Mouse (Mus musculus) forebrain, embryonic 13.5 days (tissue): ENCODE measurements around the gene Leo1. TPM values are rescaled to one million over a fixed set of nuclear protein-coding genes. Genes with fewer than 3 reads are reported as not detected.

Source experiments
- ATAC-seq: fragments of 200-750 bp; cut with Nextera tagmentation; 2 replicates; pipeline ENCODE4 v1.8.0; 2017
- H3K27ac ChIP-seq: fragments of 300-500 bp; sonication (generic); 2 replicates; pipeline ENCODE4 v1.5.1; 2015; ENCODE audit warnings: inconsistent platforms, mild to moderate bottlenecking, moderate library complexity
- H3K27me3 ChIP-seq: fragments of 300-500 bp; sonication (generic); 2 replicates; pipeline ENCODE4 v1.6.1; 2015; ENCODE audit warnings: mild to moderate bottlenecking, inconsistent platforms
- H3K36me3 ChIP-seq: fragments of 300-500 bp; sonication (generic); 2 replicates; pipeline ENCODE4 v1.6.1; 2015; ENCODE audit warnings: mild to moderate bottlenecking, inconsistent platforms; ENCODE audit not compliant: poor library complexity, severe bottlenecking
- H3K4me1 ChIP-seq: fragments of 300-500 bp; sonication (generic); 2 replicates; pipeline ENCODE4 v1.6.1; 2015; ENCODE audit warnings: inconsistent platforms
- H3K4me2 ChIP-seq: fragments of 300-500 bp; sonication (generic); 2 replicates; pipeline ENCODE4 v1.6.1; 2015; ENCODE audit warnings: inconsistent platforms, mild to moderate bottlenecking, moderate library complexity
- H3K4me3 ChIP-seq: fragments of 300-500 bp; sonication (generic); 2 replicates; pipeline ENCODE4 v1.5.1; 2015; ENCODE audit warnings: mild to moderate bottlenecking, inconsistent platforms
- H3K9ac ChIP-seq: fragments of 300-500 bp; sonication (generic); 2 replicates; pipeline ENCODE4 v1.6.1; 2015; ENCODE audit warnings: mild to moderate bottlenecking, inconsistent platforms
- H3K9me3 ChIP-seq: fragments of 300-500 bp; sonication (generic); replicated peaks from 2 replicates; pipeline ENCODE4 v1.6.1; 2016; ENCODE audit warnings: inconsistent platforms
- WGBS: fragments of 180-500 bp; shearing (Covaris S2); methylation state at CpG from one replicate; pipeline ENCODE4 v1.1.7; 2015; 5-methylcytosine and 5-hydroxymethylcytosine counted together
- polyA plus RNA-seq: library from polyadenylated mRNA; unstranded; fragments of >200 nt; fragmentation: Nextera tagmentation; extraction: Ambion mirVana; gene quantifications from 2 replicates; pipeline ENCODE4 v1.2.1, GENCODE M21; 2015

Leo1 gene
- polyA plus RNA-seq, 1 experiment from 2014 or later = 44.2 TPM

GRCm38 (mm10) chr9:75409852-75410378, 31.4 kb upstream of the Leo1 start, which contains the start of gene Mapk6:
Mapk6 (minus strand) TSS chr9:75410005.
- WGBS = under 1% methylated on average over 41 of the region's 58 CpGs
- Histone ChIP-seq H3K27ac (peak within 1 kb of the TSS; percentile 97), H3K9ac (peak within 1 kb of the TSS; percentile 96), H3K4me3 (peak within 1 kb of the TSS; percentile 97), H3K4me1 (peaks cover 41% of the 10 kb centered on the region), H3K36me3 (no peaks in the 10 kb centered on the region), H3K9me3 (no peaks in the 10 kb centered on the region), H3K27me3 (no peaks in the 10 kb centered on the region), H3K4me2 (peak within 1 kb of the TSS; percentile 73)
- ATAC-seq = peak; percentile 93

- WGBS = 74% methylated on average over 6 of the region's 6 CpGs
- Histone ChIP-seq H3K36me3 (no peaks in the 10 kb centered on the region), H3K9me3 (no peaks in the 10 kb centered on the region), H3K4me1 (peaks cover 33% of the 10 kb centered on the region), H3K27ac (peak overlapping the region; percentile 97; the same call in 1 of the 2 replicates), H3K4me2 (no peak overlapping the region), H3K9ac (0 out of 2 replicates have a peak overlapping the region, but pooled peaks have one; percentile 96), H3K27me3 (no peaks in the 10 kb centered on the region), H3K4me3 (peak overlapping the region; percentile 97; the same call in 1 of the 2 replicates)
- no peak for ATAC-seq
These were observed 30.3 kb upstream of the Leo1 start for GRCm38 (mm10) chr9:75410868-75411487.

GRCm38 (mm10) chr9:75411584-75411983, 29.7 kb upstream of the Leo1 start:
- no peak for ATAC-seq
- Histone ChIP-seq H3K9me3 (no peaks in the 10 kb centered on the region), H3K4me3 (no peak overlapping the region), H3K36me3 (no peaks in the 10 kb centered on the region), H3K4me2 (no peak overlapping the region), H3K27me3 (no peaks in the 10 kb centered on the region), H3K27ac (no peak overlapping the region), H3K4me1 (peaks cover 26% of the 10 kb centered on the region), H3K9ac (no peak overlapping the region)
- WGBS = 86% methylated on average over 9 of the region's 9 CpGs

GRCm38 (mm10) chr9:75413206-75413605, 28.1 kb upstream of the Leo1 start:
- Histone ChIP-seq H3K4me1 (peaks cover 12% of the 10 kb centered on the region), H3K4me2 (no peak overlapping the region), H3K4me3 (no peak overlapping the region), H3K36me3 (no peaks in the 10 kb centered on the region), H3K27me3 (no peaks in the 10 kb centered on the region), H3K9me3 (no peaks in the 10 kb centered on the region), H3K27ac (no peak overlapping the region), H3K9ac (no peak overlapping the region)
- no peak for ATAC-seq
- 56% methylated on average over 5 of the region's 5 CpGs for WGBS

- Histone ChIP-seq H3K9me3 (no peaks in the 10 kb centered on the region), H3K9ac (no peak overlapping the region), H3K4me2 (no peak overlapping the region), H3K4me1 (peaks cover 9% of the 10 kb centered on the region; the same call in 1 of the 2 replicates), H3K27ac (no peak overlapping the region), H3K4me3 (no peak overlapping the region), H3K27me3 (no peaks in the 10 kb centered on the region), H3K36me3 (no peaks in the 10 kb centered on the region)
- 46% methylated on average over 5 of the region's 5 CpGs for WGBS
- ATAC-seq = no peak
These were observed 27.1 kb upstream of the Leo1 start for GRCm38 (mm10) chr9:75414204-75414603.

GRCm38 (mm10) chr9:75422251-75422691, 19.1 kb upstream of the Leo1 start:
- Histone ChIP-seq H3K9ac (no peak overlapping the region), H3K4me1 (no peaks in the 10 kb centered on the region), H3K27ac (no peak overlapping the region), H3K36me3 (no peaks in the 10 kb centered on the region), H3K9me3 (0 out of 2 replicates have a peak, but pooled peaks cover 4% of the 10 kb centered on the region), H3K4me3 (no peak overlapping the region), H3K27me3 (no peaks in the 10 kb centered on the region), H3K4me2 (no peak overlapping the region)
- no peak for ATAC-seq
- 96% methylated on average over 3 of the region's 3 CpGs for WGBS

- 0 out of 2 replicates have a peak, but pooled peaks cover 4% of the 10 kb centered on the region for H3K9me3 ChIP-seq
- no peak overlapping the region for H3K9ac ChIP-seq
- WGBS = 82% methylated on average over 5 of the region's 5 CpGs
- ATAC-seq = no peak
- no peaks in the 10 kb centered on the region for H3K4me1 ChIP-seq
- H3K27me3 ChIP-seq = no peaks in the 10 kb centered on the region
- H3K27ac ChIP-seq = no peak overlapping the region
- H3K4me3 ChIP-seq = no peak overlapping the region
- no peak overlapping the region for H3K4me2 ChIP-seq
- no peaks in the 10 kb centered on the region for H3K36me3 ChIP-seq
These were observed 17.6 kb upstream of the Leo1 start for GRCm38 (mm10) chr9:75423683-75424082.

GRCm38 (mm10) chr9:75424358-75425150, 16.8 kb upstream of the Leo1 start:
- Histone ChIP-seq H3K4me2 (no peak overlapping the region), H3K36me3 (no peaks in the 10 kb centered on the region), H3K9ac (no peak overlapping the region), H3K27ac (no peak overlapping the region), H3K9me3 (0 out of 2 replicates have a peak, but pooled peaks cover 4% of the 10 kb centered on the region), H3K27me3 (no peaks in the 10 kb centered on the region), H3K4me1 (no peaks in the 10 kb centered on the region), H3K4me3 (no peak overlapping the region)
- no peak for ATAC-seq
- 75% methylated on average over 6 of the region's 6 CpGs for WGBS

- no peak overlapping the region for H3K4me3 ChIP-seq
- 90% methylated on average over 7 of the region's 7 CpGs for WGBS
These were observed 15.4 kb upstream of the Leo1 start for GRCm38 (mm10) chr9:75425796-75426391.

GRCm38 (mm10) chr9:75427366-75428273, 13.7 kb upstream of the Leo1 start:
- no peak overlapping the region for H3K27ac ChIP-seq
- no peak overlapping the region for H3K9ac ChIP-seq
- H3K4me3 ChIP-seq = no peak overlapping the region
- H3K4me1 ChIP-seq = 0 out of 2 replicates have a peak, but pooled peaks cover 3% of the 10 kb centered on the region
- 80% methylated on average over 9 of the region's 9 CpGs for WGBS
- no peaks in the 10 kb centered on the region for H3K36me3 ChIP-seq
- no peaks in the 10 kb centered on the region for H3K27me3 ChIP-seq
- peak; percentile 87; the same call in 1 of the 2 replicates for ATAC-seq
- H3K4me2 ChIP-seq = no peak overlapping the region
- 0 out of 2 replicates have a peak, but pooled peaks cover 4% of the 10 kb centered on the region for H3K9me3 ChIP-seq

More at GRCm38 (mm10) chr9:75425796-75426391, 15.4 kb upstream of the Leo1 start:
- Histone ChIP-seq H3K9me3 (0 out of 2 replicates have a peak, but pooled peaks cover 4% of the 10 kb centered on the region), H3K9ac (no peak overlapping the region), H3K27me3 (no peaks in the 10 kb centered on the region), H3K36me3 (no peaks in the 10 kb centered on the region), H3K27ac (no peak overlapping the region), H3K4me2 (no peak overlapping the region), H3K4me1 (no peaks in the 10 kb centered on the region)
- no peak for ATAC-seq

- 81% methylated on average over 2 of the region's 2 CpGs for WGBS
- Histone ChIP-seq H3K36me3 (no peaks in the 10 kb centered on the region), H3K9ac (no peak overlapping the region), H3K4me1 (0 out of 2 replicates have a peak, but pooled peaks cover 4% of the 10 kb centered on the region), H3K27ac (no peak overlapping the region), H3K4me3 (no peak overlapping the region), H3K9me3 (0 out of 2 replicates have a peak, but pooled peaks cover 4% of the 10 kb centered on the region), H3K27me3 (no peaks in the 10 kb centered on the region), H3K4me2 (no peak overlapping the region)
- no peak for ATAC-seq
These were observed 13.1 kb upstream of the Leo1 start for GRCm38 (mm10) chr9:75428274-75428600.
